Mouse (Mus musculus) hindbrain, embryonic 13.5 days (tissue): ENCODE measurements around the gene Rasgrf1. TPM values are rescaled to one million over a fixed set of nuclear protein-coding genes. Genes with fewer than 3 reads are reported as not detected.

Source experiments
- ATAC-seq: fragments of 200-750 bp; cut with Nextera tagmentation; 2 replicates; pipeline ENCODE4 v1.8.0; 2017; ENCODE audit warnings: moderate TSS enrichment; ENCODE audit not compliant: low FRiP score
- H3K27ac ChIP-seq: fragments of 300-500 bp; sonication (generic); 2 replicates; pipeline ENCODE4 v1.5.1; 2015; ENCODE audit warnings: inconsistent platforms, mild to moderate bottlenecking, moderate library complexity
- H3K27me3 ChIP-seq: fragments of 300-500 bp; sonication (generic); 2 replicates; pipeline ENCODE4 v1.6.1; 2015; ENCODE audit warnings: mild to moderate bottlenecking, inconsistent platforms
- H3K36me3 ChIP-seq: fragments of 300-500 bp; sonication (generic); 2 replicates; pipeline ENCODE4 v1.6.1; 2015; ENCODE audit warnings: mild to moderate bottlenecking, inconsistent platforms
- H3K4me1 ChIP-seq: fragments of 300-500 bp; sonication (generic); replicated peaks from 2 replicates; pipeline ENCODE4 v1.6.1; 2015; ENCODE audit warnings: inconsistent platforms
- H3K4me2 ChIP-seq: fragments of 300-500 bp; sonication (generic); 2 replicates; pipeline ENCODE4 v1.6.1; 2015; ENCODE audit warnings: inconsistent platforms, mild to moderate bottlenecking, moderate library complexity
- H3K4me3 ChIP-seq: fragments of 300-500 bp; sonication (generic); 2 replicates; pipeline ENCODE4 v1.5.1; 2015; ENCODE audit warnings: mild to moderate bottlenecking, inconsistent platforms
- H3K9ac ChIP-seq: fragments of 300-500 bp; sonication (generic); 2 replicates; pipeline ENCODE4 v1.6.1; 2015; ENCODE audit warnings: mild to moderate bottlenecking, inconsistent platforms
- H3K9me3 ChIP-seq: fragments of 300-500 bp; sonication (generic); 2 replicates; pipeline ENCODE4 v1.6.1; 2016; ENCODE audit warnings: inconsistent platforms
- whole genome bisulfite sequencing: fragments of 180-500 bp; shearing (Covaris S2); methylation state at CpG from one replicate; pipeline ENCODE4 v1.1.7; 2015; 5-methylcytosine and 5-hydroxymethylcytosine counted together
- polyA plus RNA-seq: library from polyadenylated mRNA; unstranded; fragments of >200 nt; fragmentation: Nextera tagmentation; extraction: Ambion mirVana; gene quantifications from 2 replicates; pipeline ENCODE4 v1.2.1, GENCODE M21; 2015

Gene Rasgrf1
- polyA plus RNA-seq, 1 experiment from 2014 or later: 2.1 TPM

- Histone ChIP-seq H3K9ac (peak overlapping the region; percentile 43; the same call in 1 of the 2 replicates), H3K4me2 (peak overlapping the region; percentile 86), H3K27me3 (peaks cover 93% of the 10 kb centered on the region), H3K4me1 (peaks cover 30% of the 10 kb centered on the region), H3K4me3 (peak overlapping the region; percentile 54), H3K36me3 (no peaks in the 10 kb centered on the region), H3K27ac (no peak overlapping the region), H3K9me3 (no peaks in the 10 kb centered on the region)
- under 1% methylated on average over 34 of the region's 34 CpGs for WGBS
- peak; percentile 13; the same call in 1 of the 2 replicates for ATAC-seq
These were observed 1.2 kb downstream of the Rasgrf1 start for GRCm38 (mm10) chr9:89910741-89911444.

- WGBS: 68% methylated on average over 5 of the region's 5 CpGs
- H3K36me3 ChIP-seq: no peaks in the 10 kb centered on the region
- H3K4me1 ChIP-seq: peaks cover 30% of the 10 kb centered on the region
- H3K4me2 ChIP-seq: no peak overlapping the region
- no peak for ATAC-seq
- no peak overlapping the region for H3K27ac ChIP-seq
- H3K9ac ChIP-seq: no peak overlapping the region
- H3K4me3 ChIP-seq: no peak overlapping the region
- peaks cover 81% of the 10 kb centered on the region for H3K27me3 ChIP-seq
- H3K9me3 ChIP-seq: no peaks in the 10 kb centered on the region
These were observed 2.3 kb downstream of the Rasgrf1 start for GRCm38 (mm10) chr9:89911891-89912549.

GRCm38 (mm10) chr9:89913135-89913534 lies 3.4 kb downstream of the Rasgrf1 start:
- H3K9ac ChIP-seq: no peak overlapping the region
- peaks cover 70% of the 10 kb centered on the region for H3K27me3 ChIP-seq
- ATAC-seq: no peak
- no peak overlapping the region for H3K4me2 ChIP-seq
- H3K9me3 ChIP-seq: no peaks in the 10 kb centered on the region
- H3K27ac ChIP-seq: no peak overlapping the region
- no peaks in the 10 kb centered on the region for H3K36me3 ChIP-seq
- WGBS: 76% methylated on average over 4 of the region's 4 CpGs
- peaks cover 30% of the 10 kb centered on the region for H3K4me1 ChIP-seq
- H3K4me3 ChIP-seq: no peak overlapping the region

GRCm38 (mm10) chr9:89916471-89916870 lies 6.8 kb downstream of the Rasgrf1 start:
- Histone ChIP-seq H3K27ac (no peak overlapping the region), H3K9ac (no peak overlapping the region), H3K36me3 (no peaks in the 10 kb centered on the region), H3K27me3 (peaks cover 44% of the 10 kb centered on the region), H3K4me3 (no peak overlapping the region), H3K4me2 (no peak overlapping the region), H3K9me3 (no peaks in the 10 kb centered on the region), H3K4me1 (no peaks in the 10 kb centered on the region)
- WGBS: 92% methylated on average over 7 of the region's 7 CpGs
- ATAC-seq: no peak

- Histone ChIP-seq H3K4me3 (no peak overlapping the region), H3K4me1 (no peaks in the 10 kb centered on the region), H3K9me3 (no peaks in the 10 kb centered on the region), H3K27me3 (peaks cover 34% of the 10 kb centered on the region), H3K9ac (no peak overlapping the region), H3K36me3 (no peaks in the 10 kb centered on the region), H3K27ac (no peak overlapping the region), H3K4me2 (no peak overlapping the region)
- 87% methylated on average over 1 of the region's 1 CpGs for WGBS
- no peak for ATAC-seq
These were observed 7.7 kb downstream of the Rasgrf1 start for GRCm38 (mm10) chr9:89917431-89917830.

- WGBS: 79% methylated on average over 5 of the region's 5 CpGs
These were observed 9.1 kb downstream of the Rasgrf1 start for GRCm38 (mm10) chr9:89918832-89919231.

GRCm38 (mm10) chr9:89921121-89921520 lies 11.4 kb downstream of the Rasgrf1 start:
- H3K4me1 ChIP-seq: no peaks in the 10 kb centered on the region
- no peak overlapping the region for H3K27ac ChIP-seq
- H3K4me3 ChIP-seq: no peak overlapping the region
- WGBS: 79% methylated on average over 9 of the region's 9 CpGs
- no peaks in the 10 kb centered on the region for H3K36me3 ChIP-seq
- ATAC-seq: no peak
- H3K9me3 ChIP-seq: no peaks in the 10 kb centered on the region
- H3K9ac ChIP-seq: no peak overlapping the region
- no peak overlapping the region for H3K4me2 ChIP-seq
- H3K27me3 ChIP-seq: 0 out of 2 replicates have a peak, but pooled peaks cover 6% of the 10 kb centered on the region

More at GRCm38 (mm10) chr9:89918832-89919231, 9.1 kb downstream of the Rasgrf1 start:
- Histone ChIP-seq H3K4me3 (no peak overlapping the region), H3K36me3 (no peaks in the 10 kb centered on the region), H3K9ac (no peak overlapping the region), H3K9me3 (no peaks in the 10 kb centered on the region), H3K27ac (no peak overlapping the region), H3K27me3 (peaks cover 20% of the 10 kb centered on the region), H3K4me2 (no peak overlapping the region), H3K4me1 (no peaks in the 10 kb centered on the region)
- ATAC-seq: no peak

- no peaks in the 10 kb centered on the region for H3K9me3 ChIP-seq
- 90% methylated on average over 1 of the region's 1 CpGs for WGBS
- no peak overlapping the region for H3K27ac ChIP-seq
These were observed 13.0 kb downstream of the Rasgrf1 start for GRCm38 (mm10) chr9:89922666-89923065.

GRCm38 (mm10) chr9:89924836-89925235 lies 15.1 kb downstream of the Rasgrf1 start:
- Histone ChIP-seq H3K4me2 (no peak overlapping the region), H3K9me3 (no peaks in the 10 kb centered on the region), H3K27ac (no peak overlapping the region), H3K4me1 (no peaks in the 10 kb centered on the region), H3K4me3 (no peak overlapping the region), H3K27me3 (0 out of 2 replicates have a peak, but pooled peaks cover 6% of the 10 kb centered on the region), H3K36me3 (no peaks in the 10 kb centered on the region), H3K9ac (no peak overlapping the region)
- WGBS: 94% methylated on average over 1 of the region's 1 CpGs
- no peak for ATAC-seq

More at GRCm38 (mm10) chr9:89922666-89923065, 13.0 kb downstream of the Rasgrf1 start:
- H3K27me3 ChIP-seq: 0 out of 2 replicates have a peak, but pooled peaks cover 6% of the 10 kb centered on the region
- H3K9ac ChIP-seq: no peak overlapping the region
- no peak overlapping the region for H3K4me2 ChIP-seq
- no peaks in the 10 kb centered on the region for H3K36me3 ChIP-seq
- H3K4me1 ChIP-seq: no peaks in the 10 kb centered on the region
- ATAC-seq: no peak
- H3K4me3 ChIP-seq: no peak overlapping the region

- H3K9me3 ChIP-seq: no peaks in the 10 kb centered on the region
- ATAC-seq: no peak
- no peak overlapping the region for H3K9ac ChIP-seq
- H3K4me2 ChIP-seq: no peak overlapping the region
- no peaks in the 10 kb centered on the region for H3K36me3 ChIP-seq
- H3K27ac ChIP-seq: no peak overlapping the region
- no peak overlapping the region for H3K4me3 ChIP-seq
- H3K4me1 ChIP-seq: no peaks in the 10 kb centered on the region
- H3K27me3 ChIP-seq: no peaks in the 10 kb centered on the region
These were observed 18.8 kb downstream of the Rasgrf1 start for GRCm38 (mm10) chr9:89928497-89928896.

- Histone ChIP-seq H3K4me1 (no peaks in the 10 kb centered on the region), H3K27me3 (no peaks in the 10 kb centered on the region), H3K4me2 (no peak overlapping the region), H3K9ac (no peak overlapping the region), H3K4me3 (no peak overlapping the region), H3K27ac (no peak overlapping the region), H3K9me3 (no peaks in the 10 kb centered on the region), H3K36me3 (no peaks in the 10 kb centered on the region)
- no peak for ATAC-seq
- WGBS: 84% methylated on average over 1 of the region's 1 CpGs
These were observed 30.7 kb downstream of the Rasgrf1 start for GRCm38 (mm10) chr9:89940428-89940827.

- H3K36me3 ChIP-seq: no peaks in the 10 kb centered on the region
- H3K27ac ChIP-seq: no peak overlapping the region
- H3K4me3 ChIP-seq: no peak overlapping the region
- H3K4me1 ChIP-seq: no peaks in the 10 kb centered on the region
- H3K9me3 ChIP-seq: no peaks in the 10 kb centered on the region
- WGBS: 90% methylated on average over 9 of the region's 9 CpGs
- no peak overlapping the region for H3K4me2 ChIP-seq
- no peaks in the 10 kb centered on the region for H3K27me3 ChIP-seq
- ATAC-seq: no peak
- H3K9ac ChIP-seq: no peak overlapping the region
These were observed 37.1 kb downstream of the Rasgrf1 start for GRCm38 (mm10) chr9:89946830-89947229.

- Histone ChIP-seq H3K9ac (no peak overlapping the region), H3K36me3 (no peaks in the 10 kb centered on the region), H3K27me3 (no peaks in the 10 kb centered on the region), H3K4me2 (no peak overlapping the region), H3K9me3 (no peaks in the 10 kb centered on the region), H3K27ac (no peak overlapping the region), H3K4me1 (no peaks in the 10 kb centered on the region), H3K4me3 (no peak overlapping the region)
- ATAC-seq: no peak
- 74% methylated on average over 5 of the region's 5 CpGs for WGBS
These were observed 38.9 kb downstream of the Rasgrf1 start for GRCm38 (mm10) chr9:89948602-89949001.
